Mouse (Mus musculus) ES-E14 (cell line): ENCODE data around the gene Myadml2. TPM values are rescaled to one million over a fixed set of nuclear protein-coding genes. Genes with fewer than 3 reads are reported as not detected.

Source experiments
- DNase-seq: peaks from one replicate; pipeline ENCODE4 v3.0.0-alpha.2; 2013; ENCODE audit warnings: low read depth, low spot score
- H3K27ac ChIP-seq: 2 replicates; pipeline ENCODE4 v1.5.1; 2012; ENCODE audit warnings: low read depth, mild to moderate bottlenecking, low read length, moderate library complexity, mixed read lengths; ENCODE audit not compliant: poor library complexity, insufficient read depth, severe bottlenecking
- H3K36me3 ChIP-seq: 2 replicates; pipeline ENCODE4 v1.6.1; 2012; ENCODE audit warnings: mild to moderate bottlenecking, low read length, moderate library complexity, mixed read lengths; ENCODE audit not compliant: control insufficient read depth, poor library complexity, insufficient read depth, severe bottlenecking
- H3K4me1 ChIP-seq, 2 experiments: fragments of 150-350 bp in 1 of 2; sonication (generic) in 1 of 2; 2 replicates each; pipeline ENCODE4 v1.6.1; 2012; ENCODE audit warnings: low read length in 2 of 2, mild to moderate bottlenecking in 1 of 2, mixed read lengths in 1 of 2; ENCODE audit not compliant: control insufficient read depth in 2 of 2, insufficient read depth in 2 of 2, poor library complexity in 1 of 2
- H3K4me3 ChIP-seq, 2 experiments: fragments of 150-350 bp in 1 of 2; sonication (generic) in 1 of 2; 2 replicates each; pipeline ENCODE4 v1.5.1; 2012; ENCODE audit warnings: low read length in 2 of 2, low read depth in 1 of 2, mild to moderate bottlenecking in 1 of 2, mixed read lengths in 1 of 2; ENCODE audit not compliant: insufficient read depth in 1 of 2, poor library complexity in 1 of 2, severe bottlenecking in 1 of 2
- H3K9ac ChIP-seq: 2 replicates; pipeline ENCODE4 v1.6.1; 2012; ENCODE audit warnings: low read depth, mild to moderate bottlenecking, low read length, mixed read lengths; ENCODE audit not compliant: poor library complexity, insufficient read depth, severe bottlenecking
- H3K9me3 ChIP-seq: fragments of 150-350 bp; sonication (generic); 2 replicates; pipeline ENCODE4 v1.6.1; 2012; ENCODE audit warnings: low read depth, mild to moderate bottlenecking, low read length; ENCODE audit not compliant: control insufficient read depth, insufficient read depth
- CHD2 ChIP-seq: IDR thresholded peaks from 2 replicates; pipeline ENCODE4 v1.6.1; 2014; ENCODE audit warnings: mild to moderate bottlenecking, low read depth, low read length, inconsistent platforms
- HCFC1 ChIP-seq: IDR thresholded peaks from 2 replicates; pipeline ENCODE4 v1.6.1; 2012; ENCODE audit warnings: low read length, inconsistent platforms, borderline replicate concordance; ENCODE audit not compliant: insufficient read depth
- MAFK ChIP-seq: IDR thresholded peaks from 2 replicates; pipeline ENCODE4 v1.6.1; 2014; ENCODE audit warnings: mild to moderate bottlenecking, low read depth, low read length, inconsistent platforms; ENCODE audit not compliant: insufficient read depth
- ZC3H11A ChIP-seq: IDR thresholded peaks from 2 replicates; pipeline ENCODE4 v1.6.1; 2012; ENCODE audit warnings: low read depth, mild to moderate bottlenecking, inconsistent platforms, low read length, borderline replicate concordance
- ZNF384 ChIP-seq: IDR thresholded peaks from 2 replicates; pipeline ENCODE4 v1.6.1; 2012; ENCODE audit warnings: low read depth, low read length, inconsistent platforms
- in situ Hi-C, 2 experiments: fragments of 600-800 bp; cut with MboI; formaldehyde crosslinking; loops; one replicate each; pipeline ENCODE4 v1.15.1; 2025; ENCODE audit warnings: low sequenced_read_pairs in 2 of 2, inconsistent platforms in 1 of 2; ENCODE audit not compliant: unreplicated experiment in 2 of 2
- total RNA-seq: library from RNA; depleted of rRNA; stranded (reverse); fragments of 300-350 nt; gene quantifications from 2 replicates; pipeline ENCODE4 v1.2.3, GENCODE M21; 2012

The Myadml2 gene
- total RNA-seq, 1 experiment, result not detected

DNA sequence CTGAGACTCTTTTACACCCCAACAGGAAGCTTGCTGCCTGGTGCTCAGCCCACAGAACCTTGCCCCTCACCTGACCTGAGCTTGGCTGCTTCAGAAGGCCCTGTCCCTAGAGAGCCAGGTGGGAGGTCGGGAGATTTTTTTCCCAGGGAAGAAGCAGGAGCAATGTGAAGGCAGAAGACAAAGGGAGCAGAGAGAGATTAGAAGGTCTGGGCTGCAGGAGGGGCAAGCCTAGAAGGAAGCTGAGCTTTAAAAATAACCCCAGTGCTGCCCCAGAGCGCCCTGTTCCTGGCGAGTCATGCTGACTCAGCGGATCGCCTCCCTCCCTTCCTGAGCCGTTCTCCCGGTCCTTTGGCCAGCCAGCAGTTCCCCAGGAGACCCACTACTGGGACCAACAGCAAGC, 18.0 kb downstream of the Myadml2 start:
- Histone ChIP-seq H3K36me3 (peaks cover 23% of the 10 kb centered on the region), H3K4me3 (peak overlapping the region; percentile 26 to 45; a peak in 3 of 4 replicates), H3K9me3 (no peaks in the 10 kb centered on the region), H3K9ac (peak overlapping the region; percentile 61), H3K4me1 (peaks cover 4 to 33% of the 10 kb centered on the region in 2 experiments), H3K27ac (peak overlapping the region; percentile 56)
- DNase-seq, result no peak
- TF ChIP-seq MAFK (peak; percentile 98), ZC3H11A (no peak)
- in situ Hi-C loops, result no loop called here

DNA sequence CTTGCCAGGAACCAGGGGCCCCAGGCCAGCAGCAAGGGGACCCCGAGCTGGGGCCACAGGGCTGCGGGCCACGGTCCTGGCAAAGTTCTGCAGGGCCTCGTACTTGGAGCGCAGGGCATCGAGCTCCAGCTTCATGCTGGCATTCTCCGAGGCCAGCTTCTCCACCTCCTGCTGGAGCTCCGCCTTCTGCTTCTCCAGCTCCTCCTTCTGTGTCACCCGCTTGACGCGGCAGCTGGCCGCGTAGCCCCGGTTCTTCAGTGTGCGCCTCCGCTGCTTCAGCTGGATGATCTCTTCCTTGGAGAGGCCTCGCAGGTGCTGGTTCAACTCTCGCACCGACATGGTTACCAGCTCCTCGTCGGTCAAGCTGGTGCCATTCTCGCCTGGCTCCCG, 18.6 kb downstream of the Myadml2 start:
- H3K4me3 ChIP-seq, result peak overlapping the region; percentile 24 to 26; a peak in 3 of 4 replicates
- H3K9me3 ChIP-seq, result no peaks in the 10 kb centered on the region
- H3K9ac ChIP-seq, result peak overlapping the region; percentile 61
- H3K36me3 ChIP-seq, result peaks cover 23% of the 10 kb centered on the region
- in situ Hi-C loops, result no loop called here
- H3K27ac ChIP-seq, result peak overlapping the region; percentile 56; the same call in 1 of the 2 replicates
- DNase-seq, result no peak
- no peak for TF ChIP-seq MAFK
- no peak for TF ChIP-seq CHD2
- no peak for TF ChIP-seq ZNF384
- TF ChIP-seq ZC3H11A, result no peak
- no peak for TF ChIP-seq HCFC1
- H3K4me1 ChIP-seq, result peaks cover 4 to 33% of the 10 kb centered on the region in 2 experiments

DNA sequence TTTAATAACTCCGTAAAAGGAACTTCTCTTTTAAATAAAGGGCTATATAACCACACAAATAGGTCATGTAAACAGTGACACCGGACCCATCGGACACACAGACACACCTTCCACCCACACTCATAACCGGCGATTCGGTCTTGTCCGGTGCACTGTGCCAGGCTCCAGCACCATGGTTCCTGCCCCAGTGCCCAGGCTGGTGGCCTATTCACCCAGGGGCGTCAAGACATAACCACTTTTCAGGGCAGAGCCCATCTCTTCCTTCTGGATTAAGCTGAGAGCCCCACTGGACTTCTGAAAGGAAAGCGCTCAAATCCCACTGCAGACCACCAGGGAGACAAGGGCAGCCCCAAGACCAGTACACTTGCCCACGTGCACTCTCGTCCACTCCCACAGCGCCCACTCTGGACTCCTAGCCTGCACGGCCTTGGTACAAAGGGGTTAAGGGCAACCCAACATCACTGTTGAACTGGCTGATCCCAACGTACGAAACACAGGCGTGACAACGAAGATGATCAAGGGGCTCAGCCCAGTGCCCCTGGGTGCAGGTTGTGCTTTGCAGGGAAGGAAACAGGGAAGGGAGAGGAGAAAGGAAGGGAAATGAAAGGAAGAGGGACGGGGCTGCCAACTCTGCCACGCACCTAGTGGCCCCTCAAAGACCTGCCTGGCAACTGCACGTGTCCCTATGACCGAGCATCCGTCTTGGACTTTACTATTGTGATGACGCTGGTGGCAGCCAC, 19.2 kb downstream of the Myadml2 start:
- Histone ChIP-seq H3K36me3 (peaks cover 23% of the 10 kb centered on the region), H3K4me3 (0 out of 4 replicates have a peak overlapping the region, but pooled peaks of 1 of the 2 experiments have one; percentile 24), H3K9me3 (no peaks in the 10 kb centered on the region), H3K27ac (no peak overlapping the region), H3K4me1 (peaks cover 2 to 33% of the 10 kb centered on the region in 2 experiments; a peak in 3 of 4 replicates), H3K9ac (peak overlapping the region; percentile 61; the same call in 1 of the 2 replicates)
- no peak for DNase-seq
- TF ChIP-seq MAFK (no peak), HCFC1 (no peak), ZC3H11A (no peak), CHD2 (no peak), ZNF384 (no peak)
- in situ Hi-C loops, result no loop called here

DNA sequence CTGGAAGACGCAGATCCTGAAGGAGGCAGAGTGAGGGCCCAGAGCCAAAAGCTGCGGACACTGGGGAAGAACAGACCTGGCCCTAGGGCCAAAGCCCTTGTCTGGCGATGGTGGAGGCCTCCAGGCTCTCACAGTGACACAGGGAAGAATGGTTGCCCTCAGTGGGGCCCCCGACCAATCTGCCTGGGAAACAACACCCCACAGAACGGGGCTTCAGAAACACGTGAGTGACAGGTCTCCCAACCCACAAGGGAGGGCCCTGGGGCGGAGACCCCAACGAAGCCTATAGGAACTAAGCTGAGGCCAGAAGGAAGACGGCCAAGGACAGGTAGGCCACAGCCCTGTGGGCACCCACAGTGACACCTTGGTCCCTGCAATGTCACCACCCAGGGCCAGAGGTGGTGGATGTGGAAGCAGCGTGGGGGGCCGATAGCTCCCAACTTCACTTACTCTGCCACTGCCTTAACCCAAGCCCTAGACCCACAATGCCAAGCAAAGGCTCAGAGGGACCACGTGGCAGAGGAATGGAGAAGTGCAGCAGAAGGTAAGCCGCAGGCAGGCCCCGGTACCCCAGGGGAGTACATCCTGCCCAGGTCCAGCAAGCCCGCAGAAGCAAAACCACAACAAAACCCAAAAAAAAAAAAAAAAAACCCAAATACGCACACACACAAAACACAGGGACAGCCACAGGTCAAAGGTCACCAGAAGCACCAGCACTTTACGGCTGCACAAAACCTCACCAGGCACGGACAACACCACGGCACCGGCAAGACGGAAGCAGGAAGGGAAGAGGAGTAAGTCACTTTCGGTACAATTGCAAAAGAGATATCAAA, 20.3 kb downstream of the Myadml2 start:
- H3K4me1 ChIP-seq, result peaks cover 2 to 33% of the 10 kb centered on the region in 2 experiments; a peak in 3 of 4 replicates
- no peak for TF ChIP-seq HCFC1
- no peak for TF ChIP-seq CHD2
- TF ChIP-seq MAFK, result no peak
- TF ChIP-seq ZC3H11A, result no peak
- TF ChIP-seq ZNF384, result no peak; the same call in 1 of the 2 replicates

More for the DNA sequence above, 20.3 kb downstream of the Myadml2 start:
- Histone ChIP-seq H3K27ac (no peak overlapping the region), H3K9ac (no peak overlapping the region; the same call in 1 of the 2 replicates), H3K36me3 (peaks cover 23% of the 10 kb centered on the region), H3K4me3 (0 out of 4 replicates have a peak overlapping the region, but pooled peaks of 1 of the 2 experiments have one; percentile 6), H3K9me3 (no peaks in the 10 kb centered on the region)
- in situ Hi-C loops, result no loop called here
- DNase-seq, result no peak
